Mouse (Mus musculus) C2C12 (cell line): Measurements from ENCODE around the gene Trio. TPM values are rescaled to one million over a fixed set of nuclear protein-coding genes. Genes with fewer than 3 reads are reported as not detected.

ENCODE experiments used
- H3K27me3 ChIP-seq: one replicate; pipeline ENCODE4 v1.6.1; 2011; ENCODE audit not compliant: control insufficient read depth, insufficient read depth, insufficient read length
- H3K36me3 ChIP-seq: one replicate; pipeline ENCODE4 v1.6.1; 2011; ENCODE audit not compliant: control insufficient read depth, insufficient read depth
- H3K4me3 ChIP-seq: one replicate; pipeline ENCODE4 v1.5.1; 2011; ENCODE audit warnings: mild to moderate bottlenecking, control low read depth; ENCODE audit not compliant: poor library complexity, insufficient read depth, severe bottlenecking
- H3K79me2 ChIP-seq: one replicate; pipeline ENCODE4 v1.6.1; 2011; ENCODE audit not compliant: control insufficient read depth, insufficient read depth
- H3K79me3 ChIP-seq: one replicate; pipeline ENCODE4 v1.6.1; 2011; ENCODE audit warnings: low read depth, control low read depth
- H3ac ChIP-seq: one replicate; pipeline ENCODE3; 2011; ENCODE audit warnings: low read depth; ENCODE audit not compliant: control insufficient read depth, insufficient read length
- CEBPB ChIP-seq: IDR thresholded peaks from one replicate; pipeline ENCODE4 v1.6.1; 2011; ENCODE audit warnings: low read depth, mild to moderate bottlenecking, control low read depth, moderate library complexity
- CTCF ChIP-seq: IDR thresholded peaks from one replicate; pipeline ENCODE4 v1.5.1; 2011; ENCODE audit not compliant: control insufficient read depth, insufficient read depth, insufficient read length
- FOSL1 ChIP-seq: IDR thresholded peaks from one replicate; pipeline ENCODE4 v1.8.0; 2011; ENCODE audit warnings: mild to moderate bottlenecking, low read length; ENCODE audit not compliant: poor library complexity, insufficient read depth, severe bottlenecking
- MAX ChIP-seq: IDR thresholded peaks from one replicate; pipeline ENCODE4 v1.6.1; 2011; ENCODE audit warnings: mild to moderate bottlenecking, control low read depth
- MYOD1 ChIP-seq: IDR thresholded peaks from one replicate; pipeline ENCODE4 v1.6.1; 2011; ENCODE audit warnings: low read depth; ENCODE audit not compliant: control insufficient read depth, insufficient read length
- MYOG ChIP-seq: IDR thresholded peaks from one replicate; pipeline ENCODE4 v1.6.1; 2011; ENCODE audit not compliant: control insufficient read depth, insufficient read length; ENCODE audit errors: extremely low read depth
- USF1 ChIP-seq: IDR thresholded peaks from one replicate; pipeline ENCODE4 v1.6.1; 2011; ENCODE audit warnings: low read depth, mild to moderate bottlenecking, control low read depth, moderate library complexity
- polyA plus RNA-seq: library from polyadenylated mRNA; unstranded; fragments of >200 nt; fragmentation: generic; extraction: Trizol; gene quantifications from one replicate; pipeline ENCODE4 v1.2.1, GENCODE M21; 2012; ENCODE audit warnings: missing spikeins

Gene Trio
- polyA plus RNA-seq, 1 experiment, result 26.2 TPM

GRCm38 (mm10) chr15:27754571-27755260, 270.9 kb downstream of the Trio start:
- Histone ChIP-seq H3K36me3 (peaks cover 94% of the 10 kb centered on the region), H3ac (no peak overlapping the region), H3K79me3 (no peaks in the 10 kb centered on the region), H3K79me2 (no peaks in the 10 kb centered on the region), H3K27me3 (no peaks in the 10 kb centered on the region), H3K4me3 (no peak overlapping the region)
- TF ChIP-seq FOSL1 (no peak), CEBPB (no peak), MYOG (no peak), MAX (no peak), MYOD1 (no peak), USF1 (no peak), CTCF (no peak)

DNA sequence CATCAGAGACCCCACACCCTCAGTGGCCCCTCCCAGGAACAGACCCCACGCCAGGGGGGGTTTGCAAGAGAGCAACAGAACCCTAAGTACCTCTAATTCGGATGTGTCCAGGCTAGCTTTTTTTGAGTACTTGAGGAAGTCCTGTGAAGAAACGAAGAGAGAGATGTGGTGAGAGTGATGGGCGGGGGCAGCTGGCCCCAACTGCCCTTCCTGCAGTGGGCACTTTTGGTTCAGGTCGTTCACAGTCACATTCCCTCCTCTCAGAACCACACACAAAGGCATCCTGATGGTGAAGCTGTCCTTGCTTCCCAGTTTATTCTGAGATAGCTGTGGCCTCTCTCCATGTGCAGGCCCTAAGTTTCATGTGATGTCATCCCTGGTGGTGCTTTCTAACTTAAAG, 271.7 kb downstream of the Trio start:
- no peak for TF ChIP-seq CEBPB
- TF ChIP-seq FOSL1, result no peak
- no peak for TF ChIP-seq MYOG
- TF ChIP-seq MYOD1, result no peak
- no peak for TF ChIP-seq CTCF
- no peak for TF ChIP-seq MAX
- no peak for TF ChIP-seq USF1
- no peak overlapping the region for H3K4me3 ChIP-seq
- H3K79me2 ChIP-seq, result no peaks in the 10 kb centered on the region
- no peak overlapping the region for H3ac ChIP-seq
- no peaks in the 10 kb centered on the region for H3K27me3 ChIP-seq
- H3K79me3 ChIP-seq, result no peaks in the 10 kb centered on the region
- peaks cover 94% of the 10 kb centered on the region for H3K36me3 ChIP-seq

DNA sequence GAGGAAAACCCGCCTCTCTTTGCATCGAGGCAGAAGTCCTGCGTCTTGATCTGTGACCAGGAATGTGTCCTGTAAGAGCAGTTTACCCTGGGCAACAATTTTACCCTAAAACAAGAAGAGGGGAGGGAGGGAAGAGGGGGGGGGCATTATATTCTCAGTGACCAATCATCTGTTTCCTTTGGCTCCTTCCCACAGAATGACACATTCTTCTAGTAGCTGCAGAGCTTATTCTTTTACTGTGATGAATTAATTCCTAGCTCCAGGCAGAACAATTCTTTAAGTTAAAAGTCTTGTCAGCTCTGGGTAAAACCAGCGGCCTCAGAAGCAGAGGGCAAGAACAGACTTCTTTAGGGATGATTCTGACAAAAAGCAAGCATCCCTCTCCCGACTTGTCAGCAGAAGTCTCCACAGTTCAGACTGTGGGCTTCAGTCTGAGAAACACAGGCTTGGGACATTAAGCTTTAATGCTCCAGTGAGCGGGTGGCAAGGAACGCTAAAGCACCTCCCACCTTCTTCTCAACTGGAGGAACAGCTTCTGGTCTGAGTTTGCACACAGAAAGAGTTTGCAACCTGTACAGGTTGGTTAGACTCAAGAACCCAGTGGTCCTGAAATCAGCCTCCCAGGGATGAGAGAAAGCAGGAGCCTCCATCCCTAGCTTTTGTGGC, 272.8 kb downstream of the Trio start:
- H3K27me3 ChIP-seq, result no peaks in the 10 kb centered on the region
- TF ChIP-seq MYOD1, result no peak
- no peak for TF ChIP-seq USF1
- H3K4me3 ChIP-seq, result no peak overlapping the region
- H3K36me3 ChIP-seq, result peaks cover 91% of the 10 kb centered on the region
- no peaks in the 10 kb centered on the region for H3K79me3 ChIP-seq
- no peak overlapping the region for H3ac ChIP-seq
- no peaks in the 10 kb centered on the region for H3K79me2 ChIP-seq

DNA sequence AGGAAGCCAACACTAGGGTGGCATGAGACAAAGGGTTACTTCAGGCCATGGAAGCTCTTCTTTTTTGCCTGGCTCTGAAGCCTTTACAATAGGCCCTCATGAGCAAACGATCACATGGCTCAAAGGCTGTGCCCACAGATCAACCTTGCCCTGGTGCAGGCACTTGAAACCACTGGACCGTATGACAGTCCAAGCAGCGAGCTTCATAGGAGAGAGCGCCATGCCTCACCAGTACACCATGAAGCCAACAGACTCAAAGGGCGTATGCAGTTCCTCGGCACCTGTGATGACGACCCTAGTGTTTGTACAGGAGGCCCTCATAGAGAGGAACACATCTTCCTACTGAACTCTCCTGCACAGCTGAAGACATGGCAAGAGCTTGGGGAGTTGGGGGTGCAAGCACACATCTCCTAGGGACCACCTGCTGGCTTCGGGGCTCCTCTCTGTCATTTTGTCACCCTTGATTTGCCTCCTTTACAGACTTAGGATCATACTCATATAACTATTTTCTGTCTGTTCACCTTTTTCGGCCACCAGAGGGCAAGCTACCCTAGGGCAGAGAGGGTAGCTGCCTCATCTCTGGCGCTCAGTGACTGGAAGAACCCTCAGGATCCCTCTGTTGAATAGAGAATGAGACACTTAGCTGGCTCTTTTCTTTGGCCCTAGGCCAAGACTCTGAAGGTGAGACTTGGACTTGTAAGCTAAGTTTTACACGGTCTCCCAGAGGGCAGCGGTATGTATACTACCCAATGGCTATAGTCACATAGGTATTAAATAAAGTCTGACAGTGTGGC, 273.8 kb downstream of the Trio start:
- H3K36me3 ChIP-seq, result peaks cover 92% of the 10 kb centered on the region
- no peak overlapping the region for H3K4me3 ChIP-seq
- H3K79me2 ChIP-seq, result no peaks in the 10 kb centered on the region
- TF ChIP-seq USF1, result no peak
- TF ChIP-seq CTCF, result no peak
- TF ChIP-seq MYOD1, result no peak
- no peak for TF ChIP-seq FOSL1
- TF ChIP-seq MAX, result no peak
- TF ChIP-seq MYOG, result no peak
- no peak for TF ChIP-seq CEBPB
- H3ac ChIP-seq, result no peak overlapping the region
- no peaks in the 10 kb centered on the region for H3K79me3 ChIP-seq
- H3K27me3 ChIP-seq, result no peaks in the 10 kb centered on the region

DNA sequence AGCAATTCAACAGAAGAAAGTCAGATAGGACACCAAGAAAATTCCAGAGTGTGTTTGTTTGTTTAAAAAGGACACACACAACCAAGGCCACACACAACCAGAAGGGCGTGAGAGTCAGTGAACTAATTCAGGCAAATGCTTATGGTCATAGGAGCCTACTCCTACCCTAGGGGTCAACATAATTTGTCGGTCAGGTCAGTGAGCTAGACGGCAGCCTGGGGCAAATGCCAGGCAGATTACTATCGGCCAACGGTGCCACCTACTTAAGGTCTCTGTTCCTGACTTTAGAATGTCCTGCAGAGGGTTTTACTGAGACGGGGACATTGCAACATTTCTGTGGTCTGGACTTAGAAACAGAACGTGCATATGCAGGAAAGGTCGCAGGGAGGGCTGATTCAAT, 276.9 kb downstream of the Trio start:
- H3K36me3 ChIP-seq, result peaks cover 84% of the 10 kb centered on the region
- H3K4me3 ChIP-seq, result no peak overlapping the region
- H3K27me3 ChIP-seq, result no peaks in the 10 kb centered on the region
- no peaks in the 10 kb centered on the region for H3K79me3 ChIP-seq
- no peaks in the 10 kb centered on the region for H3K79me2 ChIP-seq
- no peak for TF ChIP-seq CEBPB
- TF ChIP-seq MAX, result no peak
- no peak for TF ChIP-seq FOSL1
- TF ChIP-seq MYOG, result no peak
- TF ChIP-seq CTCF, result no peak
- no peak for TF ChIP-seq USF1
- no peak for TF ChIP-seq MYOD1
- H3ac ChIP-seq, result no peak overlapping the region
